Mouse (Mus musculus) bone marrow, adult 2 months (tissue): ENCODE results near the gene Phtf1.

Experiments used
- CTCF ChIP-seq: fragments of 200-500 bp; IDR thresholded peaks from 2 replicates; pipeline ENCODE4 v1.5.1; 2011; ENCODE audit warnings: low read length, control low read depth; ENCODE audit not compliant: control insufficient read depth, insufficient read depth
- POLR2A ChIP-seq: fragments of 200-500 bp; IDR thresholded peaks from 2 replicates; pipeline ENCODE4 v1.6.1; 2011; ENCODE audit warnings: low read depth, mild to moderate bottlenecking, control low read depth, low read length, borderline replicate concordance; ENCODE audit not compliant: control insufficient read depth

DNA sequence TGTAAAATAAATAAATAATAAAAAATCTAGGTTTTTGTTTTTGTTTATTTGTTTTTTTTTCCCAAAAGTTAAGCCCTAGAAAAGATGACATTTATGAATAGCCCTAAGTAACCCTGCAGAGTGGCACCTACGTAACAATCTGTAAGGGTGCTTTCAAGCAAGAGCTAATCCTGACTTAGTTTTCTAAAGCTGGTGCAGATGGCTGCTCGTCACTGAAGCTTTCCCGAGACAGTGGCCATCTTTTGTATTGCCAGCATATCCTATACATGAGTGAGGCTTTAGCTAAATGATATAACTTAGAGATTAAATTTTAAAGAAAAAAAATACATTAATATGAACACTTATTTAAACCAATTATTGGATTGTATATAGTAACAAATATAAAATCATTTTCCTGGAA lies 50.0 kb downstream of the Phtf1 start:
- no peak for TF ChIP-seq POLR2A
- no peak for TF ChIP-seq CTCF
